Mouse (Mus musculus): ENCODE data around the gene Dock1.

Gene Dock1

DNA sequence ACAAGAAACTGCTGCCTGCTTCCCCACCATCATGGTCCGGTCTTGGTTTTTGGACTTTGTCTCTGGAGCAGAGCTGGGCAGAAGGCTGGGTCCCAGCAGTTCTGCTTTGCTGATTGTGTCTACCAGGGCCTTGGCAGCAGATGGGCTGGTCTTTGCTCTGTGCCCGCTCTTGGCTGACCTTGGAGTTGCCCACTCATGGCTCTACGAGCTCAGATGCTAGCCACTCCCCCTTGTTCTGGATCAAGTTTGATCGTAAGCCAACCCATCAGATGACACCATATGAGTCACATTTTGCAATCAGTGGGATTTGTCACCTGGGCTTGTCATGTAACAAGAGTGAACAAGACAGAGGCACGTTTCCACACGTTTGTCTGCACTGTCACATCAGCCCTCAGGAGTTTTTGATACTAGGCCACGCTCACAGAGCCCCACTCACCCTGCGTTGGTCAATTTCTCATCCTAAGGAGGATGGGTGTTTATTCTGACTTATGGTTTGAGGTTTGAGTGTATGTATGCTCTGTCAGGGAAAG is 382.8 kb downstream of the Dock1 start:
- DNase-seq (ENCODE audit: low spot score in 2 of 2): no peak

DNA sequence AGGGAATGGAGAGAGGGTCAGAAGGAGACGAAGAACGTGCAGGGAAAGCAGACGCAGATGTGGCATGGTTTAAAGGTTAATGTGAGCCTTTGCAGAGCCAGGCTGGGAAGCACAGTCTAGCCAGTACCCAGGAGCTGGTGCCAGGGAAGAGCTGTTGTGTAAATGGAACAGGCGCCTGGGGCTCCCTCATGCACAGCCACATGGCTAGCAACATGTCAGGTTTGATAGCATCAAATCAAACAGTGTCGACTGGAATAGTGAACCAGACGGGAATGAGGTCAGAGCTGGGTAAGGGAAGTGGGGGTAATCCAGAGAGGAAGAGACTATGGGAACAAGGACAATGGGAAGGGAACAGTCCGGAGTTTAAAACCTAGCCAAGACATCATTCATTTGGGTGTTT is 384.2 kb downstream of the Dock1 start:
- no peak for DNase-seq (ENCODE audit: low spot score in 2 of 2)

DNA sequence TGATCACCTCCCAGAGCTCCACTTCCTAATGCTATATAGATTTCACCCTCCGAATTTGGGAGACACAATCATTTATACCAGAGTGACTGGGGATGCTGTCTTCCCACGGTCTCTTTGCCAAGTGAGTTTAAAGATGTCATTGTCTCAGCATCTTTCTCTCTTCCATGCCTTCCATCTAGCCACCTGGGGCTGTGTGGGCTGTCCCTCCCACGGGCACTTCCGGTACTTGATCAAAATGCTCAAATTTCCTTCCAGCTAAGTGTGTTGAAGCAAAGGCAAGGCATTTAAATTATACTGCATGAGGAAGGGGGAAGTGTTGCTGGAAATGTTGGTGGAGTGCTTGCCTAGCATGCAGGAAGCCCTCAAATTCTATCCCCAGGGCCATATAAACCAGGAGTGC is 388.6 kb downstream of the Dock1 start:
- DNase-seq (ENCODE audit: low spot score in 2 of 2): no peak

DNA sequence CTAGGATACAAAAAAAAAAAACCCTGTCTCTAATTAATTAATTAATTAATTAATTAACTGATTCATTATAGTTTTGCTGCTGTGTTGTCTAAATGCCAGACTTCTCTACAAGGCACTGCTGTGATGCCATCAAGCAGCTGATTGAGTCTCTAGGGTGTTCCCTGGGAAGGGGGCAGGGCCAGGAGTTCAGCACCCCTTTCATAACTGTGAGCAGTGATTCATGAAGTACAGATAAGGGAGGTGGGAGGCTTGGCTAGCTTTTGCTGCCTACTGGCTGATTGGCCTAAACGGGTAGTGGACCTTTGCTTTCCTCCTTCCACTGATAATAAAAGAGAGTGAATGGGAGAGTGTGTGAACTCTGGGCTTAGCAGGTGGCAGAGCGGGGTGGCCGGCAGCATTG is 389.1 kb downstream of the Dock1 start:
- DNase-seq (ENCODE audit: low spot score in 2 of 2): no peak

DNA sequence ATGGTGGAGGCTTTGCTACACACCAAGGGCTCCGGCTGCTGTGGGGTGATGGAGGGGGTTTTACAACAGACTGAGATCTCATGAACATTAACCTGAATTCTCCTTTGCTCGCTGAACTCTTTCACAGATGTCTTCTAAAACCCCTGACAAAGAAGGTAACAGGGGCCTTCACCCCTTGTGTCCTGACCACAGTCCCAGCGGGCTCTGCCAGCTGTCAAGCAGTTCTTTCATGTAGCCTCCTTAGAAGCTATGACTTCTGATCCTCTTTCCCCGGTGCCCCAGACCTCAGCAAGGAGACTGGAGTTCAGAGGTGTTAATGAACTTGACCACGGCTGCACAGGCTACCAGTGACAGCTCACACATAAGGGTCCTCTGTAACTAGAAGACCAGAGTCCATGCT is 393.4 kb downstream of the Dock1 start:
- DNase-seq (ENCODE audit: low spot score in 2 of 2): no peak

DNA sequence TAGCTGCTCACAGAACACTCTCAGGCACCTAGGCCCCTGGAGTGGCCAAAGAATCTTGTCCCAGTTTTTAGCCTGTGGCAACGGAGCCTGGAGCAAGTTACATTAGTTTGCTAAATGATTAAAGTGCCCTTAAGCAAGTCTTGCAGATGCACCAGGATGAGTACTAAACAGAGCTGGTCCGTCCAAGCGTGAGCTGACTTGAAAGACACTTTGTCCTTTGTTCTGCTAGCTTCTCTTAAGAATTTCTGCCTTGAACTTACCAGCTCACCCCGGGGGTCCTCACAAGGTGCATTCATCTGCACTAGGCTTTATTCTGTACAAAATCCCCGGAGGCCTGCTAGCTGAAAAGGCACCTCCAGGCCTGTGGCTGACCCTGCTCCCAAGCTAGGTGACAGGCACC is 394.8 kb downstream of the Dock1 start:
- DNase-seq (ENCODE audit: low spot score in 2 of 2): no peak

DNA sequence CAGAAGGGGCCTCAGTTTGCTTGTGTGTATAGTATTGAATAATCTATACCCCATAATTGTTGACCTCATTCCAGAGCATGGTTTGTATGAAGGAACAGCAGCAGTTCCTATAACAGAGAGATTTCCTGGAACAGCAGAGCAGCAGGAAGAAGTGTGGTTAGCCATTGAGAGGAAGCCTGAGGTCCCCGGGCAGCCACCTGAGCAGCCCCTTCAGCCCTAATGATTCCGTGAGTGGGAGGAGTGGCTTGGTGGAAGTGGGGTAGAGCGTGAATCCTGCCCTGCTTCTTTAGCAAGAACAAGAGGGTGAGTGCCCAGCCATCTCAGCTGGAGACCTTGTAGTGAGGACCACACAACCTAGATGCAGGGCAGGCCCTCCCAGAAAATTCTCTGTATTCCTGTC is 398.4 kb downstream of the Dock1 start:
- DNase-seq (ENCODE audit: low spot score in 2 of 2): no peak

DNA sequence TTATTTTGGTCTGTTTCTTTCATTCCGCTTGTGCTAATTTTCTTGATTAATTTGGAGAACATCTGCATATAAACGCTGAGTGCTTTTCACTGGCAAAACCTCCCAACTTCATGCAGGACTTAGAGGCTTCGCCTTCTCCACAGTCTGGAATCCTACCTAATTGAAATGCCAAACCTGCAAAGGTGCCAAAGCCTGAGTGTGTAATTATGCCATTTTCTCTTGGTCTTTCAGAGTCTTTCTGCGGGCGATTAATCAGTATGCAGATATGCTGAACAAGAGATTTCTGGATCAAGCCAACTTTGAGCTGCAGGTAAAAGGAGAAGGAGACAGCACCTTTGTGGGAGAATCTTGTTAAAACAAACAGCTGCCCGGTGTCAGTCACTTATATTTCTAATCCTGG is 406.4 kb downstream of the Dock1 start:
- no peak for DNase-seq (ENCODE audit: low spot score in 2 of 2)

DNA sequence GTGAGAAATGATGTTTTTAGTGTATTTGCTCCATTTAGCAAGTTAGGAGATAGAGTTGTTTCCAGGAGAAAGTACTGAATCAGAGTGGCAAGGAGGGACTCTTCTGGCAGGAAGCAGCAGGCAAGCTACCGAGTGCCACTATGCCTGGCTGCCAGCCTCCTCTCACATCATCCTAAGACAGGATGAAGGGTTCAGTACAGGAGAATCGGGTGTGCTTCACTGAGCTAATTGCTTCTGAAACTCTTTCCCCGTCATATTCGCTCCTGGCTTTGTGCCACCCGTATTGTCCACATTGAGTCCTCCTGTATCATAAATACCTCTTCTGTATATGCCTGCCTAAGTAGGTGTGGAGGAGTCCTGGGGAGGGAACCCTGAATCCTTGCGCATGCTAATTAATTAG is 406.9 kb downstream of the Dock1 start:
- no peak for DNase-seq (ENCODE audit: low spot score in 2 of 2)

DNA sequence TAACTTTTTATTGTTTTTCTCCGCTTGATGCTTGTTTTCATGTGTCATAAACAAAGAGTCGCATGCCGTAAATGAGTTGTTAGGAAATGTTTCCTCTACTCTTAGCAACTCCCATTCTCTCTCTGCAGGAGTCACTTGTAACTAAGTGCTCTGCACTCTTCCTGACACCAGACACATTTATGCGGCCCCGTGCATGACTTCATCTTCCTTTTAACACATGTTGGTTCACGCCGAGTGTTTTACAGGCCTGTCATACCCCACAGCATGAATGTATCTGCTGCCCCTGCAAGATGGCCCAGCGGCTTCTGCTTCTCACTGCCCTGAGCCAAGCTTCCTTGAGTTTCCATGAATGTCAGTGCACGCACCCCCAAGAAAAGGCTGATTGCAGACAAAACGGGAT is 407.4 kb downstream of the Dock1 start:
- DNase-seq (ENCODE audit: low spot score in 2 of 2): no peak

DNA sequence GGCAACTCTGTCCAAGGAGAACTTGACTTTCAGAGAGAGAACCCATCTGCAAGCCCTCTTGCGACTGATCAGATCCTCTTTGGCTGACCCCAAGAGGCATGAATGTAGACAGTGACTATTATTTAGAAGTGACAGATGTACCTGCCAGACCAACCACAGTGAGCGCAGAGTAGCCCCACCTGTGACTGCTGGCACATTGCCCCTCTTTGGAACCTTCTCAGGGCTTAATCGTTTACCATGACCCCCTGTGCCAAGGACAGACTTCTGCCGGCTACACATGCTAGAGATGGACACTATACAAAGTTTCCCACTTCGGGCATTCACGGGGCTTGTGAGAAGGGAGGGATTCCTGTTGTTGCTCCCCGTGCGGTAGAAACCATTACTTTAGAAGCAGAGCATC is 413.0 kb downstream of the Dock1 start:
- no peak for DNase-seq (ENCODE audit: low spot score in 2 of 2)

DNA sequence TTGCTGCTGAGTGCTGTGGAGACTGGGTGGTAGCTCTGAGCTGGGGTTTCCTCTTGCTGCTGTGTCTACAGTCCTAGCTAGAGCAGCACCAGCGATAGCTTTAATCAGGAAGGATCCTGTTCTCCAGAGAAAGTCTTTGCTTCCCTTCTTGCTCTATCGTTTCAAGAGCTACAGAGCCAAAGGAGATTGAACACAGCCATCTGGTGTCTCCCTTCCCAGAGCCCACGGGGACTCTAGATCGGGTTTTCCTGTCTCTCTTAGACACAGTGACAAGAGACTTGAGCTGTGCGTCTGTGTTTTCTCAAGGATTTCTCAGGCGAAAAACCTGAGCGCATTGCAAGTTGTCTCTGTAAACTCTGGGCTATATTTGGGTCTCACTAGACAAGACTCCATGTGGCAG is 413.6 kb downstream of the Dock1 start:
- DNase-seq (ENCODE audit: low spot score in 2 of 2): no peak

DNA sequence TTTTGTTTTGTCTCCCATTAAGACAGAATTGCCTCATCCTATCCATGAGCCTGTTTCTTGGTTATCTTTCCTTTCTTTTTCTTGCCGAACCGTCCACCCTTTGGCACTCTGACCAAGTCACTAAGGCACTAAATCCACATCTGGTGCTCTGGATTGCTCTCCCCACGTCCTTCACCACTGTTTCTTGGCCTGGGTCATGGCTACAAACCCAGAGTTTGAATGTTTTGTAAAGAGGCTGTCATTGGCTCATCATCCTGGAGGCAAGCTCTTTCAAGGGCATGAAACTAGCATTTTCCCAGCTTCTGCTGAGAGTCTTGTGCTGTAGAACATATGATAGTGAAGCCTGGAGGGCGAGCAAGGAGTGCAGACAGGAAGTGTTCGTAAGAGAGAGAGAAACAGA is 416.1 kb downstream of the Dock1 start:
- no peak for DNase-seq (ENCODE audit: low spot score in 2 of 2)

DNA sequence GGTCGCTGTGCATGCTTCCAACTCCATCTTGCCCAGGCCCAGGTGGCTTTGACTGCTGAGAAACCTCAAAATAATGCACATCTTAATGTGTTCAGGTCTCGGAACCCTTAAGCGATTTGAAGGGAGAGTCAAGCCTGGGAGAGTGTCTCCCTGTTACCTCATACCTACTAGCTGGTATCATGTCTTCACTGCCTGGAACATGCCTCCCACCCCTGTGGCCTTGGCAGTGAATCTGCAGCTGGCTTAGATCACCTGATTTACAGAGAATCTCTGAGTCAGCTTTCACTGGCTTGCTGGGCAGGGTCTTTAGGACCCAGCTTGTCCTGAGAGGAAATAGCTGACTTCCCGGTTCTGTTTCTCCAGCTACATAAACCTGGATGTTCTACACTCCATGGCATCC is 419.2 kb downstream of the Dock1 start:
- no peak for DNase-seq (ENCODE audit: low spot score in 2 of 2)

DNA sequence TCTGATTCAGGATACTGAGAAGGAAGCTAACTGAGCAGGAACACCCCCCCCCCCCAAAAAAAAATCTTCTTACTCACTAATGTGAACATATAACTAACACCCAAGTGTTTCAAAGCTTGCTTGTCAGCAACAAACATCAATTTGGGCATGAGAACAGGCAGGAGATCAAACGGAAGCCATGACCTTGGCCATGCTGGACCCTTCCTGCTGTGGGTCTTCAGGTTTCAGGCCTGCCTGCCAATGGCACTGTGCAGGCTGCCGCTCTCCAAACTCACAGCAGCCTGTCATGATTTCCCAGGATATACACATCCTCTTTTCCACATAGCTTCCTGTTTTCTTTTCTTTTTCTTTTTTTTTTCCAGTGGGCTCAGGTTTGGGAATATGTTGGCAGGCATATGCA is 423.4 kb downstream of the Dock1 start:
- no peak for DNase-seq (ENCODE audit: low spot score in 2 of 2)

DNA sequence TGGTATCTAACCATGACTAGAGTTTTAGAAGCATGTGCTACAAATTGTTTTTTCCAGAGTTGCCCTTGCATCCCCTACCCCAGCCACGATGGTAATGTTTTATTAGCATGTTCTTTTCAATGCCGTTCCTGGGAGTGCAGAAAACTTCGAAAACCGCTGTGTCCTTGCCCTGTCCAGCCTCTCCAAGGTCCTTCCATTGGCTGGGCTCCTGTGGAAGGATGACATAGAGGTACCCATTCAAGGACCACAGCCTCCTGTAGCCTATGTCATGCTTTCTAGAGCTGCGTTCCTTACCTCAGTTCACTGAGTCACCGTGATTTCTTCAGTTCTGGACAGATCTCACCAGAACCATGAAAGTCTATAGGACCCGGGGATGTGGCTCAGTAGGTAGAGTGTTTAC is 431.5 kb downstream of the Dock1 start:
- no peak for DNase-seq (ENCODE audit: low spot score in 2 of 2)

DNA sequence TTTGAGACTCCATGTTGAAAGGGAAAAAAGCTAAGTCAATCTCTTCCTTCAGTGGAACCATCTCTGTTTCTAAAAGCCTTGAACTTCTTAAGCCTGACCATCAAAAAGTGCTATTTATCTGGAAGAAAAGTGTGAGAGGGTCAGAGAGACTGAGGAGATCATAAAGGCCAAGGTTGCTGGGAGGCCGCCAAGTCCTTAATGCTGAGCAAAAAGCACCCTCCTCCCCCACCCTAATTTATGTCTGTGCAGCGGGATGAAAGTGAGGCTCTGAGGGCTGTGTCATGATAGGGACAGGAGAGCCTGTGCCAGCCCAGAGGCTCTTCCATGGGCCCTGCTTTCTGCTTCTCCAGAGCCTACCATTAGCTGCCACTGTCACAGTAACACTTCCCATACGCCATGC is 436.1 kb downstream of the Dock1 start:
- no peak for DNase-seq (ENCODE audit: low spot score in 2 of 2)

DNA sequence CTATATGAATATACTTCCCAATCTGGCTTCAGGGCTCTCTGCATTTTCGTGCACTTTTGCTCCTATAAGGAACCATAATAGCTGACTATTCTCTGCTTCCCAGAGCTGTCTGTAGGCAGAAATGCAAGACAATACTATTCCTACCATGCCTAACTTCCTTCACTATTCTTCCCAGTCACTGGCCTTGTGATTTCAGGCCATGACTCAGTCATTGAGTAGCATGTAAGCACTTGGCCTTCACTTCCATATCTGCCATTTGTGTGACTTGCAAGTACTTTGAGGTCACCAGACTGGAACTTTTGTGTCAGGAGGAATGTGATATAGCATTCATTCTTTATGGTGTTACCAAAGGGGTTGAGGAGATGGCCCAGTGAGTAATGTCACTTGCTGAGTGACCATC is 439.9 kb downstream of the Dock1 start:
- DNase-seq (ENCODE audit: low spot score in 2 of 2): no peak

DNA sequence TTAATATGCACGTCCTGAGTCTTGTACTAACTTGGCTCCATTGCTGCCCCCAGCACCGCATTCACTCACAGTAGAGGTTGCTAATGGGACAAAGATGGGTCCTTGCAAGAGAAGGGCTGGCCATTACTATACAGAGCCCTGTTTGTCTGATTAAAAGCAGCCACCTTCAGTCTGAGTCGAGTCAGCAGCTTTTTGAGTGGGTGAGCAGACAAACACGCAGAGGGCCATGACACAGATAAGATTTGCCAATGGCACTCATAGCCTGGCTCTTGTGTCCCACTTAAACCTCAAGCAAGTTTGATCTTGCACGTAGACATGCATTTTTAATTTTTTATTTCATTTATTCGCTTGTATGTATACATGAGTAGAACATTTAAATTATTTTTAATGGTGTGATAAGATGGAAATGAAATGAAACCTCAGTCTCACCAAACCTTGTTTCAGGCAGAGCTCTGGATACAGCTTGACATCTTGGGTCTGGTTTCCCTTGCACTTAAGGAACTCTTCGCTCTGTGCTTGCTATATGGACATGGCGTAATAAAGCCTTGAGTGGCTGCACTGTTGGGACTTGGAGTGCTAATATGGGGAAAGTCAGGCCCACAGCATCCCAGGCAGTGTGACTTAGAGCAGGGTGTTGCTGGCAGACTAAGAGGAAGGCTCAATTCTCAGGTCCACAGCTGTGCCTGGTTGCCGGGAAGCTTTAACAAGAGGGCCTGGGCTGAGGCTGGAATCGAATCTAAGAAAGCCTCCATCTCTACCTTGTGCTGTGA is 455.0 kb downstream of the Dock1 start:
- no peak for DNase-seq (ENCODE audit: low spot score in 2 of 2)

DNA sequence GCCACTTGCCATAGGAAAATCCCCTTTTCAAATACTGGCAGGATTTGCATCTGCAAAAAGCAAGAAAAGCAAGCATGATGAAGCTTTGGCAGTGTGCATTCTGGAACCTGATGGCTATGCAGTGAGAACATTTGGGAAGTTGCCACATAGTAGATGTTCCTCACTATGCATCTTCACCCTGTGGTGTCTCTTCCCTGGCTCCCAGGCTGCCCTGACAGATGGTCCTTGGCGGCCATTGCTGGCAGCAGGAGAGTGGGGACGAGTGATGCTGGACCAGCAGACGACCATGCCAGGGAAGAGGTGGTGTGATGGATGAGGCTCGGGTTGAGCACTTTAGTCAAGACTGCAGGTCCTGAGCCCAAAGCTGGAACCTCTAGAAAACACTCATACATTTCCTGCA is 462.0 kb downstream of the Dock1 start:
- no peak for DNase-seq (ENCODE audit: low spot score in 2 of 2)

DNA sequence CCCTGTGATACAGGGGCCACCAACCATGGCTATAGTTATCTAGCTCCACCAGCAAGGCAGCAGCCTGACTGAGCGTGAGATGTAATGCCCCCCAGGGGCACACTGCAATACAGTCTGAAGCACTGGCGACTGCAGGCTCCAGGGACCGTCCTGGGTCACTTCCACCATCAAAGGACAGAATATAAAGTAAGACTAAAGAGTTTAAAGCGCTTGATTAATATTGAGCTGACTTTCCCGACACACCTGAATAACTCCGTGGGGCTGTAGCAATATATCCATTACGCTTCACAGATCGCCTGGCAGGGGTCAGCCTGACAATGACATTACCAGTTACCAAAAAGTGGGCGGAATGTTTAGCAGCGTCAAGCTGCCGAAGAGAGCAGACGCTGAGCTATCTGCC is 464.2 kb downstream of the Dock1 start:
- DNase-seq (ENCODE audit: low spot score in 2 of 2): no peak

DNA sequence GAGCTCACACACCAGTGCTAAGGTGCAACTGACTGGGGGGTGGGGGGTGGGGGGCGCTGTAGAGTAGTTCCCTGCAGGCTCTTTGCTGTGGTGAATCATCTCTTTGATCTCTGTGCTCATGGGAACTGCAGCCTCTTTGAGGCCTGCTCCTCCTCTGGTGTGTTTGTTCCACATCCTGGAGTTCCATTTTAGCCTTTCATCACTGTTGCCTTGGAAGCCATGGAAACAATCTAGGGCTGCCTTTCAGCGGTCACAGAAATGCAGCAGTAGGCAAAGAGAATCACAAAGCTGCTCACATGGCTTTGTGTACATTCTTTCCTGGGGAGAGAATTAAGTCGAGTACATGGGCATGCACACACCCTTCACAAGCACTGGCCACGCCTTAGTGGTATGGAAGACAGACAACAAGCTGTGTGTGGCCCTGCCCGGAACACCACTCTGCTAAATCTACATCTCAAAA is 468.7 kb downstream of the Dock1 start:
- DNase-seq (ENCODE audit: low spot score in 2 of 2): no peak

DNA sequence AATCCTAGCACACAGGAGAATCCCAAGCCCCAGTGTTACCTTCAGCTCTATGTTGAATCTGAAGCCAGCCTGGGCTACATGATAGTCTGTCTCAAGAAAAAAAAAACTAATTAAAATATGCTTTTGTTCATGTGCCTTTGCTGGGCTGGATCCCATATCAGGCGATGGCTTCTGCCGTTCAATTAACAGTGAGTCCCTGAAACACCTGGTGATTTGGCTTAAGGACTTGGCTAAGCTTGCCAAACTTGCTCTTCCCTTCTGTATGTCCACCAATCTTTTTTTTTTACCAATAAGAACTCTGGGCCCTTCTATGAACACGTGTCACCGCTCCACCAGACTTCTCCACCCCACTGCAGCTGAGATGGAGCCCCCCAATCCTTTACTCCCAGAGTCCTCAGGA is 474.3 kb downstream of the Dock1 start:
- DNase-seq (ENCODE audit: low spot score in 2 of 2): no peak

DNA sequence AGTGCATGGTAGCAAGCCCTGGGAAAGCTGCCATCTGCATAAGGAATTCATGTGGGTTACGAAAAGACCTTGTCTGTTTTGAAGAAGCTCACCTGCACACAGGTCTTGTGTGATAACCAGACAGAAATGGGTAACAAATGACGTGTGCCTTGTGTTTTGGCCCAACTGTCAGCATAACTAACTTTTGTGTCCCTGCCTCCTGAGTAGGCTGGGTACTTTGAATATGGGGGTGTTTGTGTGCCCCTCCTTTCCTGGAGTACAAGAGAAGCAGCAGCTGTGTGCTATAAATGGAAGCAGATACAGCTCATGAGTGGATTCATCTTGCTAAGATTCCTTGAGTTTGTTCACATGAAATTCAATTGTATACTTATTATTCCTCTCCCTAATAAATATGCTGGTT is 480.5 kb downstream of the Dock1 start:
- no peak for DNase-seq (ENCODE audit: low spot score in 2 of 2)

All from spleen, postnatal 36 days (tissue).